In the genomic region with DNA sequence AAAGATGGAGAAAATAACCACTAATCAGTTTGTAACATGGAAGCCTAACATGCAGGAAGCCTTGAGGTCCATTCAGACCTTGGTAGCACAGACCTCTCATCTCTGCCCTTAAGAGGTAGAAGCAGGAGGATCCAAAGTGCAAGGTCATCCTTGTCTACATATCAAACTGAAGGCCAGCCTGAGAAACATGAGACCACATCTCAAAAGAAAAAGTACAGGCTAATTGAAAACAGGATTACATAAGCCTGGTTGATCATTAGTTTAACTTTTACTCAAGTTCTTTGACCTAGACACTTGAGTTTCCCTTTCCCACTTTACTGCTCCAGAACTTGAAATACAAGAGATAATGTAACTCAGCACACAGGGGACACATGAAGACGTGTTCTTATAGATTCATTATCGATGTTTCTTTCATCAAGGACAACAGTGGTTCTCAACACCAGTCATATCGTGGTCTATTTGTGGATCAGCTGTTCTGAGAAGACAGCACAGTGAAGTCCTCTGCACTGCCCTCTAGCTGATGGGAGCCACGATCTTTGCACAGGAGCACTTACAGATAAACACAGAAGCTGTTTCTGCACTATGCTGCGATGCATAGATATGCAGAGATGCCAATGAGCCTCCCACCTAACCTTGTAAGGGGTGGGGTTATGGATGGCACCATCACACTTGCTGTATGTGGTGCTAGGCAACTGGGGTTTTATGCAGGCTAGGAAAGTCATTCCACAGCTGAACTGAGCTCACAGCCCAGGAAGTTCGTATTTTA, we compare ENCODE assay signal across 23 mouse cellular contexts.
DNase-seq lines count a peak whose midpoint lies in the region; ATAC-seq and TF ChIP-seq lines count a peak whose summit lies in the region.
"Had no signal": no experiment of that assay in that cellular context is flagged by ENCODE, and none has a peak within 500 bp of the region (broad histone marks: within the 10 kb centered on the region; RNA-seq: fewer than 3 reads in every experiment).

No protein-coding gene starts in this region.

- WGBS in bone marrow, adult 2 months = 66% methylated on average over 6 of the region's 6 CpGs

- peaks cover 4% of the 10 kb centered on the region; the same call in 1 of the 2 replicates for H3K4me1 ChIP-seq in bone marrow, adult 2 months (ENCODE audit: control insufficient read depth, insufficient read depth, low read length)
- H3K4me1 ChIP-seq: embryonic facial prominence, embryonic 13.5 days; forebrain, embryonic 12.5 days; hindbrain, embryonic 12.5 days; limb, embryonic 12.5 days; midbrain, embryonic 13.5 days had no signal

- no peak overlapping the region for H3K4me3 ChIP-seq in bone marrow, adult 2 months (replicated peaks; ENCODE audit: control insufficient read depth, low read depth, low read length)
- H3K4me3 ChIP-seq: embryonic facial prominence, embryonic 13.5 days; erythroblast, embryonic 14.5 days; forebrain, embryonic 12.5 days; hindbrain, embryonic 12.5 days; layer of hippocampus, adult 2 months; limb, embryonic 12.5 days; midbrain, embryonic 13.5 days had no signal

- peak; percentile 55 for ATAC-seq in megakaryocyte progenitor cell, adult 5-6 weeks (replicated peaks; ENCODE audit: poor library complexity)
- ATAC-seq: activated CD4-positive, CD25-positive, alpha-beta regulatory T cell, adult 4 months; intestine, postnatal 0 days; lung, postnatal 0 days; midbrain, embryonic 13.5 days had no signal

- intact Hi-C loops in gastrocnemius, postnatal 14 days (cut with DNase I; ENCODE audit: low total_unique reads) = no loop called here

- TF ChIP-seq CTCF in bone marrow, adult 2 months (IDR thresholded peaks at IDR 0.05; ENCODE audit: control insufficient read depth, insufficient read depth, low read length) = peak; percentile 24; the same call in 1 of the 2 replicates

- no peak for TF ChIP-seq POLR2A in bone marrow, adult 2 months (IDR thresholded peaks at IDR 0.05; ENCODE audit: borderline replicate concordance, control insufficient read depth, low read depth, low read length)

- peak; percentile 76 for DNase-seq in kidney, adult 9 months
- no peak for DNase-seq in kidney, postnatal 4 days
- DNase-seq in A20 (ENCODE audit: low read depth, low spot score) = peak; percentile 75
- DNase-seq in gastrocnemius, postnatal 14 days = no peak
- DNase-seq in retina, embryonic 14.5 days (ENCODE audit: low spot score) = no peak
- no peak for DNase-seq in gastrocnemius, postnatal 10 days
- DNase-seq: adrenal gland, adult 8-10 months; cerebellum, adult 8-10 months; cerebellum, postnatal 36 days; embryo, embryonic 11 days; retina, postnatal 1 day had no signal

- no peak overlapping the region for H3K27ac ChIP-seq in bone marrow, adult 2 months (ENCODE audit: control insufficient read depth, insufficient read depth, low read depth, low read length, poor library complexity)
- H3K27ac ChIP-seq: embryonic facial prominence, embryonic 13.5 days; forebrain, embryonic 12.5 days; hindbrain, embryonic 12.5 days; layer of hippocampus, adult 2 months; limb, embryonic 12.5 days; midbrain, embryonic 13.5 days had no signal

Comparison
In these comparisons a context has a peak if more than half of its experiments do, and no peak if none do; other contexts are left out.
1. DNase-seq: peak in kidney, adult 9 months (single experiment) and A20 (single experiment); none in kidney, postnatal 4 days (0 of 2), gastrocnemius, postnatal 14 days (single experiment), retina, embryonic 14.5 days (single experiment) and gastrocnemius, postnatal 10 days (single experiment).